Mouse (Mus musculus): ENCODE data around the gene Gm21904. TPM values are rescaled to one million over a fixed set of nuclear protein-coding genes. Genes with fewer than 3 reads are reported as not detected.
"Not testable (repeated sequence)": the region's sequence is repeated elsewhere in the genome, so short reads cannot be mapped to it uniquely, and the experiment has no call there.

Gm21904 gene
- not detected in 2 replicates for polyA plus RNA-seq (2011; ENCODE audit: insufficient read depth, insufficient read length, low read depth, missing spikeins)

DNA sequence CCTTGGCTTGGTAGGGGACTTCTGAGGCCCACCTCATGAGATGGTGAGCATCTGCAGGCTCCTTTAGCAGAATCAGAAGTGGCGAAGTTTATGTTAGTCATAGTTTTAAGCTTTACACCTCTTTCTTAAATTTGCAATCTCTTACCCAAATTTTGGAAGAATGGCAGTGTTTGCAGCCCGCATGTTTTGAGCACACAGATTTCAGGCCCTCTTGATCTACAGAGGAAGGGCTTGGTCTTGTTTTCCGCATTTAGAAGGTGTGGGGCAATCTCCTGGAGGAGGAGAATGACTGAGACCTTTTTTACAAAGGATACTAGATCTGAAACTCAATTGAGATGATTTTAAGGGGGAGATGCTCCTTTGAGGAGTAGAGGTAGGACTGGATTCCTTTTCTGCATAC lies at the start of gene Gm21904:
Gm21904 (minus strand) TSS at position 101 of the 400 bp plus-strand sequence.
- H3K36me3 ChIP-seq (ENCODE audit: control insufficient read depth, insufficient read depth, low read length, poor library complexity, severe bottlenecking); H3K27ac ChIP-seq (ENCODE audit: insufficient read depth, low read length); H3K4me3 ChIP-seq (ENCODE audit: low read depth, low read length); H3K27me3 ChIP-seq (ENCODE audit: control insufficient read depth, insufficient read depth, low read length, poor library complexity, severe bottlenecking); H3K4me1 ChIP-seq (ENCODE audit: control insufficient read depth, insufficient read depth, low read length); H3K9me3 ChIP-seq (replicated peaks; ENCODE audit: control insufficient read depth, insufficient read depth, low read length, poor library complexity, severe bottlenecking); H3K9ac ChIP-seq (ENCODE audit: low read depth, poor library complexity, severe bottlenecking): not testable (repeated sequence)

DNA sequence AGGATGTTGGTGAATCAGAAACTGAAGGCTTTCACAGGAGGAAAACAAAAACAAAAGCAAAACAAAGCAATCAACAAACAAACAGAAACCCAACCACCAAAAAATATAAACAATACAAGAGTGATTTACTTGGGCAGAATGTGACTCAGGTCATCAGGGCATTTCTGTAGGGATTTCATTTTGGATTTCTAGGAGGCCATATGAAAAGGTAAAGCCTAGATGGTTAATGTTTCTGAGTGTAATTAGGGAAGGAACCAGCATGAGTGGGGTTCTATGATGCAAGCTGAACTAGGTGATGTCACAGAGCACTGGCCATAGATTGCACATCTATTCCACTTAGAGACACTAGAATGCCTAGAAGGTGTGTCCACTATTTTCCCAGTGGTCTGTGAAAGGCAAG lies 28.4 kb upstream of the Gm21904 start, which contains the start of the genes Gm20772 and Gm20831:
Gm20772 (plus strand) TSS at position 301 of the 400 bp plus-strand sequence.
Gm20831 (plus strand) TSS at position 301 of the 400 bp plus-strand sequence.
- H3K27me3 ChIP-seq (ENCODE audit: control insufficient read depth, insufficient read depth, low read length, poor library complexity, severe bottlenecking); H3K9ac ChIP-seq (ENCODE audit: low read depth, poor library complexity, severe bottlenecking); H3K27ac ChIP-seq (ENCODE audit: insufficient read depth, low read length); H3K36me3 ChIP-seq (ENCODE audit: control insufficient read depth, insufficient read depth, low read length, poor library complexity, severe bottlenecking); H3K4me3 ChIP-seq (ENCODE audit: low read depth, low read length); H3K4me1 ChIP-seq (ENCODE audit: control insufficient read depth, insufficient read depth, low read length); H3K9me3 ChIP-seq (replicated peaks; ENCODE audit: control insufficient read depth, insufficient read depth, low read length, poor library complexity, severe bottlenecking): not testable (repeated sequence)

Other genes starting within 250 kb of the Gm21904 start
- not detected in 2 replicates for gene Gm20772, start 28.5 kb upstream of the Gm21904 start, polyA plus RNA-seq (2011; ENCODE audit: insufficient read depth, insufficient read length, low read depth, missing spikeins)
- not detected in 2 replicates for gene Gm20831, start 28.5 kb upstream of the Gm21904 start, polyA plus RNA-seq (2011; ENCODE audit: insufficient read depth, insufficient read length, low read depth, missing spikeins)
- not detected in 2 replicates for gene Srsy, start 91.1 kb upstream of the Gm21904 start, polyA plus RNA-seq (2011; ENCODE audit: insufficient read depth, insufficient read length, low read depth, missing spikeins)
- not detected in 2 replicates for gene Gm21764, start 215.5 kb upstream of the Gm21904 start, polyA plus RNA-seq (2011; ENCODE audit: insufficient read depth, insufficient read length, low read depth, missing spikeins)
- gene Ssty1, start 242.8 kb upstream of the Gm21904 start, polyA plus RNA-seq (2011; ENCODE audit: insufficient read depth, insufficient read length, low read depth, missing spikeins) = not detected in 2 replicates

Data from ES-Bruce4 (cell line).